Mouse (Mus musculus) stomach, embryonic 16.5 days (tissue): ENCODE measurements at regions not wholly inside any gene's neighbourhood (a gene's known extent, or its start where the extent isn't known, plus 50 kb on each side); places are given as distances from the start of the nearest gene placed in this dataset.
A peak's percentile ranks its signal among the peaks of the same experiment; 100 is the strongest.

Experiments
- ATAC-seq: fragments of 200-750 bp; cut with Nextera tagmentation; 2 replicates; pipeline ENCODE4 v1.8.0; 2017; ENCODE audit warnings: moderate number of reproducible peaks, moderate TSS enrichment; ENCODE audit not compliant: insufficient read depth, low FRiP score
- H3K27ac ChIP-seq: fragments of 300-500 bp; sonication (generic); 2 replicates; pipeline ENCODE4 v1.5.1; 2014; ENCODE audit warnings: low read length
- H3K27me3 ChIP-seq: fragments of 300-500 bp; sonication (generic); 2 replicates; pipeline ENCODE4 v1.6.1; 2014; ENCODE audit warnings: low read length, control low read depth, mixed read lengths; ENCODE audit not compliant: control insufficient read depth, insufficient read depth
- H3K36me3 ChIP-seq: fragments of 300-500 bp; sonication (generic); 2 replicates; pipeline ENCODE4 v1.6.1; 2014; ENCODE audit warnings: low read length; ENCODE audit not compliant: control insufficient read depth, insufficient read depth
- H3K4me1 ChIP-seq: fragments of 300-500 bp; sonication (generic); 2 replicates; pipeline ENCODE4 v1.6.1; 2014; ENCODE audit warnings: low read length, control low read depth, mixed read lengths; ENCODE audit not compliant: control insufficient read depth, insufficient read depth
- H3K4me2 ChIP-seq: fragments of 300-500 bp; sonication (generic); 2 replicates; pipeline ENCODE4 v1.6.1; 2014; ENCODE audit warnings: low read depth, low read length, mixed read lengths
- H3K4me3 ChIP-seq: fragments of 300-500 bp; sonication (generic); replicated peaks from 2 replicates; pipeline ENCODE4 v1.5.1; 2014; ENCODE audit warnings: mild to moderate bottlenecking, low read length
- H3K9ac ChIP-seq: fragments of 300-500 bp; sonication (generic); 2 replicates; pipeline ENCODE4 v1.6.1; 2014; ENCODE audit warnings: low read length
- H3K9me3 ChIP-seq: fragments of 300-500 bp; sonication (generic); replicated peaks from 2 replicates; pipeline ENCODE4 v1.6.1; 2016; ENCODE audit warnings: low read length, control low read depth; ENCODE audit not compliant: control insufficient read depth
- WGBS: fragments of 180-500 bp; shearing (Covaris S2); extraction: QIAGEN DNeasy Blood & Tissue Kit; methylation state at CpG from one replicate; pipeline ENCODE4 v1.1.7; 2014; 5-methylcytosine and 5-hydroxymethylcytosine counted together

DNA sequence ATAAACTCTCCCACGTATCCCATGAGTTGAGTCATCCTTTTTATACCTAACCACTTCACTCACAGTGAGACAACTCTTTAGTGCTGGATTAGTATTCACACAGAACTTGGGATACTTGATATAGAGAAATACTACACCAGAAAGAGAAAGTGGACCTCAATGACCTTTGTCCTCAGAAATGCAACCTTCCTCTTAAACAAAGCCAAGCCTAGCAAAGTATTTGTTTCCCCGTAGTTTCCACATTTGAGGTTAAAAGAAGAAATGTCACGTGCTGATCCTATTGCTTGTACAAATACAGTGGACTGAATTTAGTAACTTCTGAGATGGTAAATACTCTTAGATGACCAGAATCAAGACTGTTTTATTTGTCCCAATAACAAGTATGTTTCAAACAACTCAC, 464.8 kb downstream of the Klf5 start:
- Histone ChIP-seq H3K9ac (no peak overlapping the region), H3K4me2 (no peak overlapping the region), H3K27ac (no peak overlapping the region), H3K4me3 (no peak overlapping the region), H3K36me3 (no peaks in the 10 kb centered on the region), H3K4me1 (peaks cover under 1% of the 10 kb centered on the region; the same call in 1 of the 2 replicates), H3K27me3 (no peaks in the 10 kb centered on the region), H3K9me3 (no peaks in the 10 kb centered on the region)
- 49% methylated on average over 3 of the region's 3 CpGs for WGBS
- no peak for ATAC-seq

- H3K9me3 ChIP-seq: no peaks in the 10 kb centered on the region
- ATAC-seq: peak; percentile 78; the same call in 1 of the 2 replicates
- H3K4me3 ChIP-seq: no peak overlapping the region
- no peaks in the 10 kb centered on the region for H3K36me3 ChIP-seq
- 50% methylated on average over 1 of the region's 1 CpGs for WGBS
- H3K27me3 ChIP-seq: no peaks in the 10 kb centered on the region
- H3K9ac ChIP-seq: no peak overlapping the region
- H3K27ac ChIP-seq: peak overlapping the region; percentile 55; the same call in 1 of the 2 replicates
- H3K4me1 ChIP-seq: no peaks in the 10 kb centered on the region
- H3K4me2 ChIP-seq: no peak overlapping the region
Measured at GRCm38 (mm10) chr14:99771009-99771408, 472.5 kb downstream of the Klf5 start.

DNA sequence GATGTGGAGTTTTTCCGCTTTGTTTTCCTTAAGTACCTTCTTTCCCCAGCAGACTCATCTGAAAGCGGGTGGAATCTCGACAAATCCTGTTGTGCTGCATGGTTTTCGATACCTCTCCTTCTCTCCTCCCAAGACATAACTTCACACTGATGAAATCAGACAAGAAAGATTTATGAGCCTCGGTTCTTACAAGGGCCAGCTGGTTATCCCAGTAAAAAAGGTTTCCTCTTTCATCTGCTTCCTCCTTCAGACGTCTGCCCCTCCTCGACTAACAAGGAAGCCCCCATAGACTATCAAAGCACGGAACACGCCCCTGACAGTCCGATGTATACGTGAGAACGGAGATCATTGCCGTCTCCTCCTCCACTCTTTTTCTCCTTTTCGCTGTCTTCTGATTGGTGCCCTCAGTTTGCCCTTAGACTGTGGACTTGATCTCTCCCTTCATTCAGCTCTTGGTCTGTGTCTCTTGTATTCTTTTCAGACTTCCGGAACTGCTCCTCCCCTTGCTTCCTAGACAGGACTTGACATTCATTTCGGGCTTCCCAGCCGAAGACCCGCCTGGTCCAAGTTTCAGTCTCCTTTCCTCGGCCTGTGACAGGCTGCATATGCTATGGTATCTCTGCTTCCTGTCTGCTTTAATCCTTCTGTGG, 474.4 kb downstream of the Klf5 start:
- H3K4me1 ChIP-seq: no peaks in the 10 kb centered on the region
- H3K9ac ChIP-seq: 0 out of 2 replicates have a peak overlapping the region, but pooled peaks have one; percentile 1
- no peaks in the 10 kb centered on the region for H3K27me3 ChIP-seq
- H3K4me3 ChIP-seq: peak overlapping the region; percentile 30
- H3K4me2 ChIP-seq: peak overlapping the region; percentile 49
- ATAC-seq: peak; percentile 27; the same call in 1 of the 2 replicates
- H3K36me3 ChIP-seq: no peaks in the 10 kb centered on the region
- 32% methylated on average over 19 of the region's 19 CpGs for WGBS
- peak overlapping the region; percentile 28 for H3K27ac ChIP-seq
- H3K9me3 ChIP-seq: no peaks in the 10 kb centered on the region

DNA sequence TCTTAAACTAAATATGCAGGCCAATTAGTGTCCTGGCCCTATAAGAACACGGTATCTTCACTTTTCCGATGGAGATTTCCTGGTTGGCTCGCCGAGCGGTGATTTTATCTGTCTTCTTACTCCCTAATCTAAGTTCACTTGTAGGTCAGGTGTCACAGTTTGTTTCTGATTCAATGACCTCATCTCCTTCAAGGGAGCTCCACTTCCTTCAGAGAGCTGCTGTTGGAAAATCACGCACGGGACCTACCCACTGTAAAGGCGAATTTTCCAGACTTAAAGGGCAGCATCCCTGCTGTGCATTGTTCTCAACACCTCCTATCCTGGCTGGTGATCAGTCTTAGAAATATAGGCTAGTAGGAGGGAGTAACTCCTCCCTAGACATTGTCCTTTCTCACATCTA, 480.0 kb downstream of the Klf5 start:
- Histone ChIP-seq H3K9ac (no peak overlapping the region; the same call in 1 of the 2 replicates), H3K27me3 (no peaks in the 10 kb centered on the region), H3K36me3 (no peaks in the 10 kb centered on the region), H3K4me3 (no peak overlapping the region), H3K9me3 (no peaks in the 10 kb centered on the region), H3K4me1 (no peaks in the 10 kb centered on the region), H3K27ac (no peak overlapping the region), H3K4me2 (no peak overlapping the region)
- no peak for ATAC-seq
- WGBS: 35% methylated on average over 8 of the region's 8 CpGs

GRCm38 (mm10) chr14:99778957-99779356, 480.5 kb downstream of the Klf5 start:
- Histone ChIP-seq H3K4me3 (no peak overlapping the region), H3K27me3 (no peaks in the 10 kb centered on the region), H3K4me2 (no peak overlapping the region), H3K4me1 (no peaks in the 10 kb centered on the region), H3K9me3 (no peaks in the 10 kb centered on the region), H3K36me3 (no peaks in the 10 kb centered on the region), H3K27ac (no peak overlapping the region), H3K9ac (no peak overlapping the region)
- no peak for ATAC-seq
- WGBS: 64% methylated on average over 4 of the region's 4 CpGs

- Histone ChIP-seq H3K27me3 (no peaks in the 10 kb centered on the region), H3K36me3 (no peaks in the 10 kb centered on the region), H3K4me1 (no peaks in the 10 kb centered on the region), H3K27ac (no peak overlapping the region), H3K9me3 (no peaks in the 10 kb centered on the region), H3K4me2 (no peak overlapping the region), H3K9ac (no peak overlapping the region), H3K4me3 (no peak overlapping the region)
- no peak for ATAC-seq
- WGBS: 77% methylated on average over 1 of the region's 1 CpGs
Measured at GRCm38 (mm10) chr14:99783646-99784045, 485.2 kb downstream of the Klf5 start.

- no peaks in the 10 kb centered on the region for H3K4me1 ChIP-seq
Measured at GRCm38 (mm10) chr14:99785106-99785505, 486.6 kb downstream of the Klf5 start.

DNA sequence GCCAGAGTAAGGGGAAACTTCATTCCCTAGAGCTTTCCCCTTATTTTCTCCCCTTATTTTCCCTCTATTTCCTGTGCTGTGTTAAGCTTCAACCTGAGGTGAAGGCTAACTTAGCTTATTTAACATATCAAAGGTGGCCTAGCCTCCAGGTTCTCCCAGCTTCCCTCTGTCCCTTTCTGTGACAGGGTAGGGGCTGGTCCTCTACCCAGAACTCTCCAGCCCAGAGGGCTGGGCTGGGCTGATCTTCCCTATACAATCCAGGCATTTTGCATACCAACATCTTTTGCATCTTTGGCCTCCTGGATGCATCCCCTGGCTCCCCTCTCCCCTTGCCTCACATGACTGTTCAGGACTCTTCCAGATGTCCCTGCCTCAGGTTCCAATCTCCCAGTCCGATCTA, 487.9 kb downstream of the Klf5 start:
- H3K36me3 ChIP-seq: no peaks in the 10 kb centered on the region
- H3K4me3 ChIP-seq: no peak overlapping the region
- WGBS: 89% methylated on average over 1 of the region's 1 CpGs
- H3K4me2 ChIP-seq: no peak overlapping the region
- H3K27ac ChIP-seq: no peak overlapping the region
- ATAC-seq: no peak
- H3K4me1 ChIP-seq: no peaks in the 10 kb centered on the region
- H3K27me3 ChIP-seq: no peaks in the 10 kb centered on the region
- no peak overlapping the region for H3K9ac ChIP-seq
- H3K9me3 ChIP-seq: no peaks in the 10 kb centered on the region

More at GRCm38 (mm10) chr14:99785106-99785505, 486.6 kb downstream of the Klf5 start:
- no peaks in the 10 kb centered on the region for H3K27me3 ChIP-seq
- no peak overlapping the region for H3K4me2 ChIP-seq
- no peaks in the 10 kb centered on the region for H3K36me3 ChIP-seq
- no peak overlapping the region for H3K9ac ChIP-seq
- no peak for ATAC-seq
- WGBS: 80% methylated on average over 5 of the region's 5 CpGs
- H3K27ac ChIP-seq: no peak overlapping the region
- H3K9me3 ChIP-seq: no peaks in the 10 kb centered on the region
- H3K4me3 ChIP-seq: no peak overlapping the region

GRCm38 (mm10) chr14:99788185-99788584, 489.7 kb downstream of the Klf5 start:
- no peaks in the 10 kb centered on the region for H3K36me3 ChIP-seq
- H3K4me3 ChIP-seq: no peak overlapping the region
- no peaks in the 10 kb centered on the region for H3K4me1 ChIP-seq
- no peak overlapping the region for H3K9ac ChIP-seq
- no peaks in the 10 kb centered on the region for H3K9me3 ChIP-seq
- no peak for ATAC-seq
- H3K27ac ChIP-seq: no peak overlapping the region
- 57% methylated on average over 3 of the region's 3 CpGs for WGBS
- H3K27me3 ChIP-seq: no peaks in the 10 kb centered on the region
- H3K4me2 ChIP-seq: no peak overlapping the region
